Mouse (Mus musculus): ENCODE measurements around the gene Nectin4.

DNA sequence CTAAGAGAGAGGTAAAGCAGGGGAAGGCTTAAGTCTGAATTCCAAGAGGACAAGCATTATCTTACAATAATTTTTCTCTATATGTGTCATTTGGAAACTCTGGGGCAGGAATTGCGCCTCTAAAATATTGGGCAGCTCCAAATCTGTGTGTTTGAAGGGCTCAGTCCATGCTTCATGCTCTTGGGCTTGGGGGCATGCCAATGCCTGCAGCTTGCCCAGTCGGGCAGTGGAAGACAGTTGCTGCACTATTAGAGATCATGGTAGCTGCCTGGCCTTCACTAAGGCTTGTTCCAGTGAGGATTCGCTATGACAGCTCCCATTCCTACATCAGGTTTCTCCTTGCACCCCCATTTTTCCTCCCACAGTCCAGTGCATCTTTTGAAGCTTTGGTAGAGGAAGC, 21.2 kb upstream of the Nectin4 start:
- no peak for TF ChIP-seq CTCF (IDR thresholded peaks at IDR 0.05; ENCODE audit: extremely low read depth, insufficient read length, insufficient replicate concordance, low read depth, low read length)
- TF ChIP-seq POLR2A (IDR thresholded peaks at IDR 0.05; ENCODE audit: low read depth, low read length), result no peak
